Mouse (Mus musculus): ENCODE results near the gene Phlda2.
A peak's percentile ranks its signal among the peaks of the same experiment; 100 is the strongest.

The Phlda2 gene

DNA sequence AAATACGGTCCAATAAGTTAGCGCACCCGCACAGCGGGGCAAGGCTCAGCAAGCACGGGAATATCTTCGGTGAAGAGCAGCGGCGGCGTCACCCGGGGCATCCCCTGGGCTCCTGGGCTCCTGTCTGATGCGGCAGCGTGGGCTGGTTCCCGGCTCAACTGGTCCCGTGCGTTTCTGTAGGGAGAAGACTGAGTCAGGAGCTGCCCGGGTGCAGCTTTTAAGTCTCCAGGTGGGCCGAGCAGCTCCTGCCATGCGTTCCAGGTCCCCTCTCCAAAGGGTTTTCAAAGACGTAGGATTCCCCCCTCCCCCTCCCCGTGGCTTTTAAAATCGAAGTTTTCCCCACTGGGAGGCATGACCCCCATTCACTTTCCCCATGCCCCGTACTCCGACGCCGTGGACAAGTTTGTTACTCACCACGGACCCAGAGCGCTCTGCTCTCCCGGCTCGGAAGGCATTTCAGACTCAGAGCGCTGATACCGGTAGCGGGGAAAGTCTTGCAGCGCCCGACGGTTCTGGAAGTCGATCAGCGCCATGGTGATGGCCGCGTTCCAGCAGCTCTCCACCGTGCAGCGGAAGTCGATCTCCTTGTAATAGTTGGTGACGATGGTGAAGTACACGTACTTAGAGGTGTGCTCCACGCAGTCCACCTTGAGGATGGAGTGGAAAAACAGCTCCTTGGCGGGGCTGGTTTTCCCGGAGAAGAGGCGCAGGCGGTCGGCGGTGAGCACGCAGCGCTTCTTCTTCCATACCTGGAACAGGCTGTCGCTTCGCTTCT, 1.1 kb downstream of the Phlda2 start:
- no peak for DNase-seq

DNA sequence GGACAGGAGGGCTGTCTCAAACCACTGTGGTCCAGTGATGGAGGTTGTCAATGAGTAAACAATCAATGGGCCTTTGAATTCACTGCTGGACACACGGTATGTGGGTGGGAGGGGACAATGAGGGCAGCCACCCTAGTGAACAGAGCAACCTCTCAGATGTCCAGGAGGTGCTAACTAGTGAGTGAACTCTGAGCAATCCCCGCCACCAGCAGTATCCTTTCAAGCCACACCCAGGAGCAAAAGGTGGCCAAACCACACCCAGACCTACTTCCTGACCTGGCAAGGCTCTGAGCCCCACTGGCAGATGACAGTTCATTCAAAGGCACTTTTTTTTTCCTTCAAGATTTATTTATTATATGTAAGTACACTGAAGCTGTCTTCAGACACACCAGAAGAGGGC, 2.0 kb downstream of the Phlda2 start:
- no peak for DNase-seq

DNA sequence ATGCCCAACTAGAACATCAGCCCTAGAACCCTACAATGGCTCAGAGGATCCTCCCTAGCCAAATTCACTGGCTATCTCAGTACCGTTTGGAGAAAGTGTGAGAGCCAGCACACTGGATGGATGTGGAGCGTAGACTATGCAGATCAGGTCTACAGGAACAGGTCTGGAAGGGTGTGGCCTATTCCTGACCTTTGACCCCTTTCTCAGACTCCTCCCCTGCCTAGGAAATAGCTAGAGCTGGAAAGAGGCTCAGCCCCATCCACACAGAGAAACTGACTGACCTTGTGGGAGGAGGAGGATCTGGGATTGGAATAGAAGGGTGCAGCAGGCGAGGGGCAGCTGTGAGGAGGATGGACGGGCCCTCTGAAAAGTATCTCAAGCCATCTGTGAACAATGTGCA, 4.4 kb downstream of the Phlda2 start:
- no peak for DNase-seq

GRCm38 (mm10) chr7:143495104-143495961, 7.6 kb downstream of the Phlda2 start:
- DNase-seq, result no peak

GRCm38 (mm10) chr7:143493616-143494126, 9.3 kb downstream of the Phlda2 start:
- no peak for DNase-seq

DNA sequence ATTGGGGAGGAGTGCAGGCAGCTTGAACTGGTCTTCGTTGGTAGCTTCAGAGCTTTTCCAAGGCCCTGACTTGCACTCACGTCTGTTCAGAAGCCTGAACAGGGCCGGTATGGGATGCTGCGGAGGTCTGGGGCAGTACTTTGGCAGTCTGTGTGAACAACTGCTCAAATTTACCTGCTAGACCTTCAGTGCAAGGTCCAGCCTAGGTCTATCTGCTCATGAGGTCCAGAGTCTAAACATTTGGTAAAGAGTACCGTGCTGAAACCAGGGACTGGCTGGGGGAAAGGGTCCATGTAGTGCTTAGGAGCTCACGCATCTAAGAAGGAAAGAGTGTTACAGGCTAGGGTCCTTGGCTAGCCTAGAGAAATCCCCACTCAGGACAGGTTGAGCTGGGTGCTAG, 13.2 kb downstream of the Phlda2 start:
- no peak for DNase-seq

- DNase-seq, result no peak
Measured at GRCm38 (mm10) chr7:143482541-143482940, 20.4 kb downstream of the Phlda2 start.

GRCm38 (mm10) chr7:143481806-143482387, 21.1 kb downstream of the Phlda2 start:
- DNase-seq, result no peak

DNA sequence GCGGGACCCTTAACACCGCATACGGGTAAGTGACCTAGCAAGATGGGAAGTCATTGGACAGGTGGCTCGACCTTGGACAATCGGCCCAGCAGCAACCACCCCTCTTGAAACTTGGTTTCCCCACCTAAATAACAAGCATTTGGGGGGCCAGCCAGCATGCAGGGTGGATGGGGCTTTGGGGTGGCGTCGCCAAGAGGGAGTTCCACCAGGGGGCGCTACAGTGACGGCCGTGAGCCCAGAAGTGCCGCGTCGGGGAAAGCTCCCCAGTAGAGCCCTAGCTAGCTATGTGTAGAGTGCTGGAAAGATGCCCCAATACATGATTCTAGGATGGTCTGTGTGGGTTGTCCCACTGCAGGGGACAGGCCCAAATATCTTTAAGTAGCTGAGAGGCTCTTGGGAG, 22.5 kb downstream of the Phlda2 start:
- no peak for DNase-seq

DNA sequence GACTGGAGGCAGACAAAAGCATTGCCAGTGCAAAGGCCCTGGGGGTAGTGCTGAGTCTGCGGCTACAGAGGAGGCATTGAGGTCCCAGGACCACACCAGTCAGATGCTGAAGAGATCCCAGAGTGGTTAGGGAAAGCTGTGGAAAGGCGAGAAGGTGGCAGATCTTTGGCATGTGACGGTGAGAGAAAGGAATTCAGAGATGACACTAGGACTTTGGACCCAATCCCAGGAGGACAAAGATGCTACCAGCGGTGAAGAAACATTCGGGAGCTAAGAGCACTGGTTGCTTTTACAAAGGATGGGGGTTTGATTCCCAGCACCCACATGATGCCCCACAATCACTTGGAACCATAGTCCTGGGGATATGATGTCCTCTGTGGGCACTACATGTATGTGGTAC, 25.1 kb downstream of the Phlda2 start:
- DNase-seq, result no peak

DNA sequence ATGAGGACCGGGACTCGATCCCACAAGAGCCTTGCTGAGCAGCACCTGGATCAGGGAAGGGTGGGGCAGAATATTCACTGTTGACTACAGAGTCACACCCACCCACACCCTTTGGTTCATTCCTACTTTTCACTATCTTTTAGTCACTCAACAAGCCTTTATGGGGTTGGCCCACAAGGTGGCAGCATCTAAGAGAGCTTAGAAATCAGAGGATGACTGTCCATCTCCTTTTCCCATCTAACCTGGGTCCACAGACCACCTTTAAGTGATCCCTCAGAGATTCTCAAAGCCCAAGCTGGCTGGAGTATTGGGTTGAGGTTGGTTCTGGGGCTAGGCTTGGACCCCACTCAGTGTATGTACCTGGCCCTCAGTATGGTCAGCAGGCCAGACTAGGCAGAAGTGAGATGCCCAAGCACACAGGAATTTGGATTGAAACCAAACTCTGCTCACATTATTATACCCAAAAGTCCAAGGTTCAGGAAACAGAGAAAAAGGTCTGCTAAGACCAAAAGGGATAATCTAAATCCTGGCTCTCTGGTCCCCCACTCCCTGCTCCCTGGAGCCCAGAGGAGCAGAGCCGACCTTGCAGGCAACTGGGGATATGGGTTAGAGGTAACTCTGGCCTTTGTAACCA, 26.1 kb downstream of the Phlda2 start:
- DNase-seq, result no peak

DNA sequence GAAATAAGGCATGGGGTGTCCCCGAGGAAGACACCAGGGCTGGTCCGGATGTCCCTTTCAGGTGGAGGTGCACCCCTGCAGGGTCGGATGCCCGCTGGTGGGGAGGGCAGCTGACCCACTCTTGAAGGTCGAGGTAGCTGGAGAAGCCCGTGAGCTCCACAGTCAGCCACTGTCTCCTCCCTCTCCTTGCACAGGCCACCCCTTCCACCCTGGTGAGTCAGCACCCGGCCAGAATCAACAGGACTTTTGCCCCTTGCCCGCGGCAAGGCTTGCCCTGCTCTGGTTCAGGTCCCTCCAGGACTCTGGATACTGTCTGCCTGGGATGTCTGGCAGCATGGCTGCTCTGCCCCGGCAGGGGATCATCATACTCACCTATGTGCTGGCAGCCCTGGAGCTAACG, 27.1 kb downstream of the Phlda2 start:
- no peak for DNase-seq

- no peak for DNase-seq
Measured at GRCm38 (mm10) chr7:143474811-143475210, 28.1 kb downstream of the Phlda2 start.

DNA sequence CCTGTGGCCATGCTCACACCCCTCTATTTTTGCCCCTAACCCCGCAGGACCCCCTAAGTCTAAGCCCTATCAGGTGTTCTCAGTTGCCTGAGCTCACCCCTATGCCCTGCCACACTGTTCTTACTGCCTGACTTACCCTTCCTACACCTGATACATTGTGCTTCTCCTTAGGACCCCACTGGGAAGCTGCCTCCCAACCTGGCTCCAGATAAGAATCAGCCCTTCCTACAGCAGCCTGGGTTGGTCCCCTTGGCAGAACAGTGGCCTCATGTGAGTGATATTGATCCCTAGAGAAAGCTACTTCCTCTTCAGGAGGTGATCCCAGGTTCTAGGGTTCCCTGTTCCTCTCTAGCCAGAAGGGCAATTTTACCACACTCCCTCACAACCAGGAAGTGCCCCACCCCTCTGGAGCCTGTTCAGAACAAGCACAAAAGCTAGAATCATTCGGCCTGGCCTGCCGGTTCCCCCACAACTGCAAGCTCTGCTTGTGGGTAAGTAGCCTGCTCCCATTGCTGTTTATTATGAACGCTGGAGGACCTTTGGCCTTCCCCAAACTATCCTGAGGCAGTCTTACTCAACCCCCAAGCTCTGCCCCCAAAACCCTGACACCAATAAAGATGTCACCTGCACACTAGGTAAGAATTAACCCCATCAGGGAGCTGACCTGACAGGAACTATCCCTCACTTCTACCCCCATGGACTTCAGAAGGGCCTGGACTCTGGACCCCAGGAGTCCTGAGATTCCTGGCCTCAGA, 29.4 kb downstream of the Phlda2 start, which contains the start of gene Slc22a18:
Slc22a18 (plus strand) TSS at position 390 of the 755 bp plus-strand sequence.
- DNase-seq, result no peak

DNA sequence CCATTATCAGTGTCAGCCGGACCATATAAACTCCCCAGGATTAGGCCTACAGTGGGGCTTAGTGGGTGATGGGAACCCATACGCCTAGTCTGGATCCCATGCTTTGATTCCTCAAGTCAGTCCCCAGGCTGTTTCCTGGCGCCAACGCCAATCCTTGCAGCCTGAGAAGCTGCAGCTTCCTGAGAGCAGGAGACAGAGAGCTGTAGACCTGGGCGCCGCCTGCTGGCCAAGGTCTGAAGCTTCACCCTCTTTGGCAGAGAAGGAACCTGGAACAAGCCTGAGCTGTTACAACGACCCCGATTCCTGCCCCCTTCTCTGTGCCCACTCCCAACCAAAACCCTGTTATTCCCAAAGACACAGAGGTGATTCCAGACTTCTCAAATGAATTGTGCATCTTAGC, 33.0 kb downstream of the Phlda2 start:
- DNase-seq, result peak; percentile 39

DNA sequence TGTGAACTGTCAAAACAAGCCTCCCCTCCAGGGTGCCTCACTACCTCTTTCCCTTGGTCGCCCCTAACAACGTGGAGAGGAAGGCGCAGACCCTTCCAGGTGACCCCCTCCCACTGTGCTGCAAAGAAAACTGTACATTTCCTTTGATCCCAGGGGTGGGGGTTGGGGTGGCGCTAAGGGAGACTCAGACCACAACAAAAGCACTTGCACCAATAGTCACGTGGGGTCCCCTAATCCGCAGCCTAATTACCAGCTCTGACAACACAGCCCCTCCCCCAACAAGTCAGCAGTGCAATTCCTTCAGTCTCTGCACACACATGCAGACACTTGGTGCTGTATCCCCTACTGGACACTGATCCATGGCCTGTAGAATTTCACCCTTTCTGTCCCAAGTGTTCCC, 35.2 kb downstream of the Phlda2 start:
- DNase-seq, result no peak

GRCm38 (mm10) chr7:143466099-143466677, 36.8 kb downstream of the Phlda2 start:
- peak; percentile 39 for DNase-seq

- no peak for DNase-seq
Measured at GRCm38 (mm10) chr7:143464811-143465560, 38.0 kb downstream of the Phlda2 start.

DNA sequence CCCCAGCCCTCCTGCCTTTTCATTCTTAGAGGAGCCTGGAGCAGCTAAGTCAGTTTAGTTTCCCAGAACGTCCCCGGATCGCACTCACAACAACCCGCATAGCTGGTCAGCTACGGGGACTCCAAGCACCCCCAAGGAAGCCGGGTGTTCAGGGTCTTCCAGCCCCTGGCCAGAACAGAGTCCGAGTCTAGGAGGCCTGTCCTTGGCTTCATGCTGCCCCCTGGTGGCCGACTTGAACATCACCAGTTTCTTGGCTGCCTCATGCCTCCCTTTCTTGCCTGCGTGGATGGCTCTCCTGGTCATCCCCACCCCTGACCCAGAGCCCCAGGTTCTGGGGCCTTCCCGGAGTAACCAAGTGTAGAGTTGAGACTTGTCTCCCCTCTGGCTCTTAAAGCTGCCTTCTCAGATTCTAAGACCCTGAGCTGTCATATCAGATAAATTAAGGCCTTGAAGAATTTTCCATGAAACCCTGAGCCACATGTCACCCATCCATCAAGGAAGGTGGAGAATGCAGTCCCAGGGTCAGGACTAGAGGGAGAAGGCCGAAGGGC, 39.0 kb downstream of the Phlda2 start:
- peak; percentile 46 for DNase-seq

- DNase-seq, result no peak
Measured at GRCm38 (mm10) chr7:143462516-143462915, 40.4 kb downstream of the Phlda2 start.

DNA sequence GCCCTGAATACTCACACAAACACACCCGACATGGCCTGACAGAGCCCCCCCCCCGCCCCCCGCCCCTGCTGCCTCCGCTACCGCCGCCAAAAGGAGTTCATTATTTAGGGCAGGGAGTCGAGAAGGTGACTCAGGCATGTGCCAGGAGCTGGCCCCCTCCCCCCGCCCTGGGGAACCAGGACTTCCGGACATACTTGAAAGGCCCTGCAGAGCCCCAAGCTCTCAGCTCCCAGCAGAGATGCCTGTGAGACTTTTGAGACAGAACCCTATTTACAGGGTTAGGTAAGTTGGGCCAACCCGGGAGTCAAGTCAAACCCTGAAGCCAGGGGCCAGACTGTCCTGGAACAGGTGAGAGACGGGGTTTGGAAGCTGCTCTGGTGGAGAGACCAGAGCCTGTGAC, 41.0 kb downstream of the Phlda2 start:
- DNase-seq, result no peak
